Mouse (Mus musculus): ENCODE data around the gene Gm49388. TPM values are rescaled to one million over a fixed set of nuclear protein-coding genes. Genes with fewer than 3 reads are reported as not detected.

Gene Gm49388
- polyA plus RNA-seq, 1 experiment from 2014 or later, result 0.26 TPM

- Histone ChIP-seq H3K36me3 (replicated peaks; ENCODE audit: insufficient read depth, low read length) (peaks cover 20% of the 10 kb centered on the region), H3K9me3 (ENCODE audit: low read length) (no peaks in the 10 kb centered on the region), H3K4me2 (ENCODE audit: low read depth, low read length) (peak overlapping the region; percentile 97), H3K9ac (replicated peaks) (peak overlapping the region; percentile 82), H3K4me1 (ENCODE audit: insufficient read depth) (peaks cover 14% of the 10 kb centered on the region), H3K27me3 (ENCODE audit: insufficient read depth, low read length) (no peaks in the 10 kb centered on the region), H3K4me3 (ENCODE audit: low read depth, low read length) (peak overlapping the region; percentile 69), H3K27ac (ENCODE audit: low read depth) (peak overlapping the region; percentile 90)
- no peak for TF ChIP-seq CTCF (IDR thresholded peaks at IDR 0.05; ENCODE audit: low read depth)
- no peak for TF ChIP-seq EP300 (IDR thresholded peaks at IDR 0.05; ENCODE audit: low read depth)
- ATAC-seq, result peak; percentile 24
- 4% methylated on average over 15 of the region's 15 CpGs for WGBS (ENCODE audit: insufficient replicate concordance)
- DNase-seq, result peak; percentile 55
Measured at GRCm38 (mm10) chr7:127840886-127841285, 55.5 kb downstream of the Gm49388 start.

- H3K4me3 ChIP-seq (ENCODE audit: low read depth, low read length), result peak overlapping the region; percentile 69
- H3K36me3 ChIP-seq (replicated peaks; ENCODE audit: insufficient read depth, low read length), result peaks cover 25% of the 10 kb centered on the region
- peak overlapping the region; percentile 90 for H3K27ac ChIP-seq (ENCODE audit: low read depth)
- H3K4me1 ChIP-seq (ENCODE audit: insufficient read depth), result peaks cover 14% of the 10 kb centered on the region
- WGBS (ENCODE audit: insufficient replicate concordance), result under 1% methylated on average over 44 of the region's 46 CpGs
- TF ChIP-seq CTCF (IDR thresholded peaks at IDR 0.05; ENCODE audit: low read depth) (no peak), EP300 (IDR thresholded peaks at IDR 0.05; ENCODE audit: low read depth) (peak; percentile 58; the same call in 1 of the 2 replicates)
- H3K9me3 ChIP-seq (ENCODE audit: low read length), result no peaks in the 10 kb centered on the region
- H3K4me2 ChIP-seq (ENCODE audit: low read depth, low read length), result peak overlapping the region; percentile 97
- H3K9ac ChIP-seq (replicated peaks), result peak overlapping the region; percentile 82
- no peaks in the 10 kb centered on the region for H3K27me3 ChIP-seq (ENCODE audit: insufficient read depth, low read length)
- DNase-seq (peak; percentile 91), ATAC-seq (peak; percentile 89)
Measured at GRCm38 (mm10) chr7:127841340-127842000, 56.1 kb downstream of the Gm49388 start.

- WGBS (ENCODE audit: insufficient replicate concordance), result 0% methylated on average over 40 of the region's 40 CpGs
- Histone ChIP-seq H3K4me2 (ENCODE audit: low read depth, low read length) (peak overlapping the region; percentile 97), H3K4me3 (ENCODE audit: low read depth, low read length) (peak overlapping the region; percentile 69)
Measured at GRCm38 (mm10) chr7:127842001-127842718, 56.8 kb downstream of the Gm49388 start.

GRCm38 (mm10) chr7:127849973-127850875, 64.8 kb downstream of the Gm49388 start:
- Histone ChIP-seq H3K4me2 (ENCODE audit: low read depth, low read length) (no peak overlapping the region), H3K4me1 (ENCODE audit: insufficient read depth) (no peaks in the 10 kb centered on the region), H3K36me3 (replicated peaks; ENCODE audit: insufficient read depth, low read length) (peaks cover 19% of the 10 kb centered on the region), H3K27me3 (ENCODE audit: insufficient read depth, low read length) (no peaks in the 10 kb centered on the region), H3K9ac (replicated peaks) (no peak overlapping the region; the same call in 1 of the 2 replicates), H3K27ac (ENCODE audit: low read depth) (peak overlapping the region; percentile 24; the same call in 1 of the 2 replicates), H3K9me3 (ENCODE audit: low read length) (no peaks in the 10 kb centered on the region), H3K4me3 (ENCODE audit: low read depth, low read length) (no peak overlapping the region)
- 58% methylated on average over 6 of the region's 6 CpGs for WGBS (ENCODE audit: insufficient replicate concordance)
- TF ChIP-seq EP300 (IDR thresholded peaks at IDR 0.05; ENCODE audit: low read depth) (no peak), CTCF (IDR thresholded peaks at IDR 0.05; ENCODE audit: low read depth) (no peak)
- ATAC-seq (peak; percentile 65), DNase-seq (no peak)

More at GRCm38 (mm10) chr7:127842001-127842718, 56.8 kb downstream of the Gm49388 start:
- DNase-seq (peak; percentile 86), ATAC-seq (peak; percentile 67)
- peak overlapping the region; percentile 90 for H3K27ac ChIP-seq (ENCODE audit: low read depth)
- peaks cover 32% of the 10 kb centered on the region for H3K36me3 ChIP-seq (replicated peaks; ENCODE audit: insufficient read depth, low read length)
- peaks cover 14% of the 10 kb centered on the region for H3K4me1 ChIP-seq (ENCODE audit: insufficient read depth)
- H3K27me3 ChIP-seq (ENCODE audit: insufficient read depth, low read length), result no peaks in the 10 kb centered on the region
- no peaks in the 10 kb centered on the region for H3K9me3 ChIP-seq (ENCODE audit: low read length)
- peak overlapping the region; percentile 82 for H3K9ac ChIP-seq (replicated peaks)
- TF ChIP-seq CTCF (IDR thresholded peaks at IDR 0.05; ENCODE audit: low read depth), result no peak
- no peak for TF ChIP-seq EP300 (IDR thresholded peaks at IDR 0.05; ENCODE audit: low read depth)

- H3K27ac ChIP-seq (ENCODE audit: low read depth), result 0 out of 2 replicates have a peak overlapping the region, but pooled peaks have one; percentile 24
- H3K4me2 ChIP-seq (ENCODE audit: low read depth, low read length), result no peak overlapping the region
- 62% methylated on average over 5 of the region's 5 CpGs for WGBS (ENCODE audit: insufficient replicate concordance)
- no peak overlapping the region for H3K4me3 ChIP-seq (ENCODE audit: low read depth, low read length)
- H3K27me3 ChIP-seq (ENCODE audit: insufficient read depth, low read length), result no peaks in the 10 kb centered on the region
- H3K9ac ChIP-seq (replicated peaks), result no peak overlapping the region
- no peak for ATAC-seq
- no peaks in the 10 kb centered on the region for H3K9me3 ChIP-seq (ENCODE audit: low read length)
- no peak for DNase-seq
- no peaks in the 10 kb centered on the region for H3K4me1 ChIP-seq (ENCODE audit: insufficient read depth)
- no peak for TF ChIP-seq CTCF (IDR thresholded peaks at IDR 0.05; ENCODE audit: low read depth)
- peaks cover 19% of the 10 kb centered on the region for H3K36me3 ChIP-seq (replicated peaks; ENCODE audit: insufficient read depth, low read length)
Measured at GRCm38 (mm10) chr7:127850906-127851305, 65.5 kb downstream of the Gm49388 start.

Other genes starting within 250 kb of the Gm49388 start
- gene Tmem265, start 224.2 kb upstream of the Gm49388 start, polyA plus RNA-seq (2015; fragmentation: Nextera tagmentation; extraction: Ambion mirVana), result 3.3 and 3.5 TPM in 2 replicates
- gene Phkg2, start 212.3 kb upstream of the Gm49388 start, polyA plus RNA-seq (2015; fragmentation: Nextera tagmentation; extraction: Ambion mirVana), result 14.5 and 17.0 TPM in 2 replicates
- 4.4 and 4.7 TPM in 2 replicates for gene Ccdc189, start 197.0 kb upstream of the Gm49388 start, polyA plus RNA-seq (2015; fragmentation: Nextera tagmentation; extraction: Ambion mirVana)
- gene Rnf40, start 196.8 kb upstream of the Gm49388 start, polyA plus RNA-seq (2015; fragmentation: Nextera tagmentation; extraction: Ambion mirVana), result 10.3 and 12.4 TPM in 2 replicates
- gene Zfp629, start 169.8 kb upstream of the Gm49388 start, polyA plus RNA-seq (2015; fragmentation: Nextera tagmentation; extraction: Ambion mirVana), result 1.8 and 2.0 TPM in 2 replicates
- 20.1 and 26.5 TPM in 2 replicates for gene Bcl7c, start 76.7 kb upstream of the Gm49388 start, polyA plus RNA-seq (2015; fragmentation: Nextera tagmentation; extraction: Ambion mirVana)
- gene Ctf1, start 72.9 kb upstream of the Gm49388 start, polyA plus RNA-seq (2015; fragmentation: Nextera tagmentation; extraction: Ambion mirVana), result 7.9 and 10.0 TPM in 2 replicates
- gene Ctf2, start 53.4 kb upstream of the Gm49388 start, polyA plus RNA-seq (2015; fragmentation: Nextera tagmentation; extraction: Ambion mirVana), result not detected in 2 replicates
- gene Fbxl19, start 41.1 kb upstream of the Gm49388 start, polyA plus RNA-seq (2015; fragmentation: Nextera tagmentation; extraction: Ambion mirVana), result 1.6 and 1.9 TPM in 2 replicates
- gene Orai3, start 15.8 kb upstream of the Gm49388 start, polyA plus RNA-seq (2015; fragmentation: Nextera tagmentation; extraction: Ambion mirVana), result 19.2 and 21.1 TPM in 2 replicates
- gene Setd1a, start 8.9 kb upstream of the Gm49388 start, polyA plus RNA-seq (2015; fragmentation: Nextera tagmentation; extraction: Ambion mirVana), result 5.5 and 7.3 TPM in 2 replicates
- gene Hsd3b7, start 15.0 kb downstream of the Gm49388 start, polyA plus RNA-seq (2015; fragmentation: Nextera tagmentation; extraction: Ambion mirVana), result 218 and 224 TPM in 2 replicates
- gene Stx4a, start 38.7 kb downstream of the Gm49388 start, polyA plus RNA-seq (2015; fragmentation: Nextera tagmentation; extraction: Ambion mirVana), result 15.8 and 17.5 TPM in 2 replicates
- gene Stx1b, start 38.9 kb downstream of the Gm49388 start, polyA plus RNA-seq (2015; fragmentation: Nextera tagmentation; extraction: Ambion mirVana), result 0.18 and 0.48 TPM in 2 replicates
- 2.7 and 2.8 TPM in 2 replicates for gene Zfp646, start 90.6 kb downstream of the Gm49388 start, polyA plus RNA-seq (2015; fragmentation: Nextera tagmentation; extraction: Ambion mirVana)
- 3.7 and 4.5 TPM in 2 replicates for gene Zfp668, start 91.2 kb downstream of the Gm49388 start, polyA plus RNA-seq (2015; fragmentation: Nextera tagmentation; extraction: Ambion mirVana)
- 0.39 and 0.43 TPM in 2 replicates for gene Prss53, start 105.4 kb downstream of the Gm49388 start, polyA plus RNA-seq (2015; fragmentation: Nextera tagmentation; extraction: Ambion mirVana)
- not detected in 2 replicates for gene Gm21974, start 109.8 kb downstream of the Gm49388 start, polyA plus RNA-seq (2015; fragmentation: Nextera tagmentation; extraction: Ambion mirVana)
- gene Vkorc1, start 110.0 kb downstream of the Gm49388 start, polyA plus RNA-seq (2015; fragmentation: Nextera tagmentation; extraction: Ambion mirVana), result 513 and 556 TPM in 2 replicates
- gene Bckdk, start 118.5 kb downstream of the Gm49388 start, polyA plus RNA-seq (2015; fragmentation: Nextera tagmentation; extraction: Ambion mirVana), result 30.5 and 32.5 TPM in 2 replicates
- gene Kat8, start 126.9 kb downstream of the Gm49388 start, polyA plus RNA-seq (2015; fragmentation: Nextera tagmentation; extraction: Ambion mirVana), result 12.5 and 13.2 TPM in 2 replicates
- gene Prss8, start 144.5 kb downstream of the Gm49388 start, polyA plus RNA-seq (2015; fragmentation: Nextera tagmentation; extraction: Ambion mirVana), result 13.7 and 15.2 TPM in 2 replicates
- gene Prss36, start 161.1 kb downstream of the Gm49388 start, polyA plus RNA-seq (2015; fragmentation: Nextera tagmentation; extraction: Ambion mirVana), result 3.3 and 4.5 TPM in 2 replicates
- gene Fus, start 181.8 kb downstream of the Gm49388 start, polyA plus RNA-seq (2015; fragmentation: Nextera tagmentation; extraction: Ambion mirVana), result 94.5 and 99.2 TPM in 2 replicates
- 25.8 TPM in 2 replicates for gene Pycard, start 208.3 kb downstream of the Gm49388 start, polyA plus RNA-seq (2015; fragmentation: Nextera tagmentation; extraction: Ambion mirVana)
- gene Trim72, start 218.3 kb downstream of the Gm49388 start, polyA plus RNA-seq (2015; fragmentation: Nextera tagmentation; extraction: Ambion mirVana), result 0.12 TPM in 1 of 2 replicates, not detected in the other

Measured in liver, postnatal 0 days (tissue).